In the genomic region with DNA sequence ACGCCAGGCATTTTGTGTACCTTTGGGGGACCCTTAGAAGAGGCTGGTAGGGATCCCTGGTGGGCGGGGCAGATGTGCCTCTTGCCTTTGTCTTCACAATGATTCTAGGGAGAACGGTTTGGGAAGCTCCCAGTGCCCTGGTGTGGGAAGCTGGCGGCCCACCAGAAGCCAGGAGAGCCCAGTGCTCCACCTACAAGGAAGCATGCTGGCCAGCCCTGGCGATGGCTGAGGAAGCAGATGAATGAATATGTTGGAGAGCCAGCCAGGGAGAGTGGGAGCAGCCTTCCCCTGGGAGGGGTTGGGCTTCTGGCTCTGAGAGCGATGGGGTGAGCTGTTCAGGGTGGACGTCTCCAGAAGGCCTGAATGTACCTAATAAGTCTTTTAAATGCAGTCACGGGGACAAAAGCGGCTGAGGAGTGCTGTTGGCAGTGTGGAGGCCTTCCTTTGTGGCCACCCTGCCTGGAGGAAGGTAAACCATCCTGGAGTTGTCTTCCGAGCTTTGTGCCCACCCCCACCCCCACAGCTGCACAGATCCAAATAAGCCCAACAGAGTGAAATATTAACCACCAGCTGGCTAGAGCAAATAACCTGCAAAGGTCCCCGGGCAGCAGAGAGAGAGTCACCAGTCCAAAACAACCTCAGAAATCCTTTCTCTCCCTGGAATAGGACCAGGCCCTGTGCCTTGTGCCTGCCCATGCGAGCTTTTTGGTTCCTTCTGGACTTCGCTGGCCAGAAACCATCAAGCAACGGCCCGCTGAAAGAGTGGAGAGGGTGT, we compare ENCODE assay signal across 8 mouse cellular contexts. TPM values are rescaled to one million over a fixed set of nuclear protein-coding genes. Genes with fewer than 3 reads are reported as not detected.
DNase-seq lines count a peak whose midpoint lies in the region; ATAC-seq and TF ChIP-seq lines count a peak whose summit lies in the region.

No protein-coding gene starts in this region.

- ATAC-seq in cerebellum, adult (ENCODE audit: insufficient number of reproducible peaks, low FRiP score, low TSS enrichment) = no peak
- no peak for ATAC-seq in heart, embryonic 14.5 days (ENCODE audit: insufficient number of reproducible peaks, insufficient read depth, low FRiP score, low read depth)
- no peak for ATAC-seq in kidney, postnatal 0 days (replicated peaks; ENCODE audit: low FRiP score, low read depth)
- ATAC-seq in liver, embryonic 11.5 days (replicated peaks; ENCODE audit: low FRiP score) = no peak
- ATAC-seq in neural tube, embryonic 14.5 days (ENCODE audit: low read depth) = peak; percentile 8; the same call in 1 of the 2 replicates

- no peaks in the 10 kb centered on the region for H3K36me3 ChIP-seq in forebrain, embryonic 10.5 days (replicated peaks)
- peaks cover 11% of the 10 kb centered on the region; the same call in 1 of the 2 replicates for H3K36me3 ChIP-seq in heart, embryonic 14.5 days (ENCODE audit: control insufficient read depth, insufficient read depth, low read length)
- 0 out of 2 replicates have a peak, but pooled peaks cover 4% of the 10 kb centered on the region for H3K36me3 ChIP-seq in kidney, postnatal 0 days (ENCODE audit: insufficient read depth, low read length)
- H3K36me3 ChIP-seq in liver, embryonic 11.5 days (ENCODE audit: control insufficient read depth, insufficient read depth, low read length) = no peaks in the 10 kb centered on the region
- peaks cover 19% of the 10 kb centered on the region; the same call in 1 of the 2 replicates for H3K36me3 ChIP-seq in neural tube, embryonic 14.5 days (ENCODE audit: control insufficient read depth, insufficient read depth, low read length)

- H3K4me3 ChIP-seq in forebrain, embryonic 10.5 days = peak overlapping the region; percentile 76
- H3K4me3 ChIP-seq in heart, embryonic 14.5 days (ENCODE audit: control insufficient read depth in 1 of 2, insufficient read depth in 1 of 2, low read depth in 1 of 2, low read length in 2 of 2) = peak overlapping the region; percentile 61 to 74
- H3K4me3 ChIP-seq in kidney, postnatal 0 days (replicated peaks; ENCODE audit: low read depth, low read length) = peak overlapping the region; percentile 61
- H3K4me3 ChIP-seq in liver, embryonic 11.5 days (ENCODE audit: low read depth, low read length) = peak overlapping the region; percentile 59
- peak overlapping the region; percentile 60 for H3K4me3 ChIP-seq in neural tube, embryonic 14.5 days (ENCODE audit: low read depth, low read length)

- TF ChIP-seq CTCF in kidney, postnatal 0 days (IDR thresholded peaks at IDR 0.05; ENCODE audit: low read depth) = no peak

- peak; percentile 16 for DNase-seq in cerebellum, adult 11 months
- peak; percentile 20 for DNase-seq in forebrain, embryonic 10.5 days (ENCODE audit: extremely low spot score, low spot score)
- DNase-seq in kidney, postnatal 0 days (ENCODE audit: low spot score) = peak; percentile 61
- DNase-seq in liver, embryonic 11.5 days (ENCODE audit: low spot score) = peak; percentile 51
- DNase-seq in thymus, postnatal 14 days = no peak

- H3K4me2 ChIP-seq in heart, embryonic 14.5 days (ENCODE audit: low read length) = peak overlapping the region; percentile 96
- peak overlapping the region; percentile 93 for H3K4me2 ChIP-seq in kidney, postnatal 0 days (ENCODE audit: low read length)
- H3K4me2 ChIP-seq in liver, embryonic 11.5 days = peak overlapping the region; percentile 74
- H3K4me2 ChIP-seq in neural tube, embryonic 14.5 days (ENCODE audit: low read depth, low read length) = peak overlapping the region; percentile 94

- H3K9me3 ChIP-seq in forebrain, embryonic 10.5 days = no peaks in the 10 kb centered on the region
- H3K9me3 ChIP-seq in heart, embryonic 14.5 days (ENCODE audit: control insufficient read depth, low read length) = no peaks in the 10 kb centered on the region
- H3K9me3 ChIP-seq in kidney, postnatal 0 days (replicated peaks; ENCODE audit: low read length) = no peaks in the 10 kb centered on the region
- no peaks in the 10 kb centered on the region for H3K9me3 ChIP-seq in liver, embryonic 11.5 days (ENCODE audit: control insufficient read depth, low read length)
- H3K9me3 ChIP-seq in neural tube, embryonic 14.5 days (ENCODE audit: control insufficient read depth, low read length) = no peaks in the 10 kb centered on the region

- 26% methylated on average over 15 of the region's 15 CpGs for WGBS in forebrain, embryonic 10.5 days
- 43% methylated on average over 15 of the region's 15 CpGs for WGBS in heart, embryonic 14.5 days
- 19% methylated on average over 15 of the region's 15 CpGs for whole genome bisulfite sequencing in kidney, postnatal 0 days
- 34% methylated on average over 15 of the region's 15 CpGs for WGBS in liver, embryonic 11.5 days
- WGBS in neural tube, embryonic 14.5 days = 11% methylated on average over 15 of the region's 15 CpGs

- H3K9ac ChIP-seq in heart, embryonic 14.5 days (ENCODE audit: low read length) = peak overlapping the region; percentile 83
- H3K9ac ChIP-seq in kidney, postnatal 0 days (ENCODE audit: low read depth, low read length) = peak overlapping the region; percentile 80
- peak overlapping the region; percentile 20; the same call in 1 of the 2 replicates for H3K9ac ChIP-seq in liver, embryonic 11.5 days (ENCODE audit: low read depth, low read length)
- H3K9ac ChIP-seq in neural tube, embryonic 14.5 days (replicated peaks; ENCODE audit: low read depth, low read length) = peak overlapping the region; percentile 93

- peaks cover 68% of the 10 kb centered on the region for H3K27me3 ChIP-seq in forebrain, embryonic 10.5 days (ENCODE audit: poor library complexity, severe bottlenecking)
- peaks cover 34% of the 10 kb centered on the region for H3K27me3 ChIP-seq in heart, embryonic 14.5 days (ENCODE audit: control insufficient read depth, insufficient read depth, low read length)
- no peaks in the 10 kb centered on the region for H3K27me3 ChIP-seq in kidney, postnatal 0 days (ENCODE audit: insufficient read depth, low read length)
- peaks cover 58% of the 10 kb centered on the region for H3K27me3 ChIP-seq in liver, embryonic 11.5 days (replicated peaks; ENCODE audit: control insufficient read depth, insufficient read depth, low read length)
- H3K27me3 ChIP-seq in neural tube, embryonic 14.5 days (ENCODE audit: control insufficient read depth, insufficient read depth, low read length) = no peaks in the 10 kb centered on the region

- H3K4me1 ChIP-seq in forebrain, embryonic 10.5 days = peaks cover 53% of the 10 kb centered on the region
- peaks cover 16 to 19% of the 10 kb centered on the region in 2 experiments for H3K4me1 ChIP-seq in heart, embryonic 14.5 days (ENCODE audit: control insufficient read depth in 2 of 2, insufficient read depth in 2 of 2, low read length in 2 of 2)
- H3K4me1 ChIP-seq in kidney, postnatal 0 days (replicated peaks; ENCODE audit: insufficient read depth, low read length) = peaks cover 38% of the 10 kb centered on the region
- peaks cover 3% of the 10 kb centered on the region; the same call in 1 of the 2 replicates for H3K4me1 ChIP-seq in liver, embryonic 11.5 days (replicated peaks; ENCODE audit: control insufficient read depth, insufficient read depth, low read length)
- H3K4me1 ChIP-seq in neural tube, embryonic 14.5 days (ENCODE audit: control insufficient read depth, insufficient read depth, low read length) = peaks cover 59% of the 10 kb centered on the region

- peak overlapping the region; percentile 88 for H3K27ac ChIP-seq in forebrain, embryonic 10.5 days
- no peak overlapping the region for H3K27ac ChIP-seq in heart, embryonic 14.5 days (replicated peaks in 1 of 2; ENCODE audit: control insufficient read depth in 1 of 2, insufficient read depth in 1 of 2, low read depth in 2 of 2, low read length in 2 of 2)
- peak overlapping the region; percentile 85 for H3K27ac ChIP-seq in kidney, postnatal 0 days
- H3K27ac ChIP-seq in liver, embryonic 11.5 days (ENCODE audit: low read depth, low read length) = peak overlapping the region; percentile 53
- H3K27ac ChIP-seq in neural tube, embryonic 14.5 days (ENCODE audit: low read depth, low read length) = peak overlapping the region; percentile 98

RNA-seq across cellular contexts. Expression of a gene that starts 2.2 kb away (rescaled TPM):
- 2.9 and 4.5 TPM in 2 replicates for polyA plus RNA-seq in forebrain, embryonic 10.5 days (2016; fragmentation: Nextera tagmentation; extraction: Ambion mirVana)
- 7.7 and 8.7 TPM in 2 replicates for polyA plus RNA-seq in heart, embryonic 14.5 days (2014; fragmentation: Nextera tagmentation; extraction: Ambion mirVana)
- polyA plus RNA-seq in kidney, postnatal 0 days (2015; fragmentation: Nextera tagmentation; extraction: Ambion mirVana) = 27.3 and 27.6 TPM in 2 replicates
- polyA plus RNA-seq in liver, embryonic 11.5 days (2014; fragmentation: Nextera tagmentation; extraction: Ambion mirVana) = 10.3 and 11.1 TPM in 2 replicates
- polyA plus RNA-seq in neural tube, embryonic 14.5 days (2014; fragmentation: Nextera tagmentation; extraction: Ambion mirVana) = 56.8 and 64.6 TPM in 2 replicates

Comparison
In these comparisons a context has a peak if more than half of its experiments do, and no peak if none do; other contexts are left out.
1. H3K27ac ChIP-seq: peak in forebrain, embryonic 10.5 days (single experiment), kidney, postnatal 0 days (single experiment), liver, embryonic 11.5 days (single experiment) and neural tube, embryonic 14.5 days (single experiment); none in heart, embryonic 14.5 days (0 of 2).
2. H3K9ac ChIP-seq: peak in every context shown above with its lines; median percentile 93 in neural tube, embryonic 14.5 days; 83 in heart, embryonic 14.5 days; 80 in kidney, postnatal 0 days; 20 in liver, embryonic 11.5 days.
3. Peak in every context shown above with its lines, with median percentiles within 50 percentile points of each other: H3K4me3 ChIP-seq and H3K4me2 ChIP-seq.